Mouse (Mus musculus) MEL (cell line): Measurements from ENCODE around the gene Arhgef17. TPM values are rescaled to one million over a fixed set of nuclear protein-coding genes. Genes with fewer than 3 reads are reported as not detected.

ENCODE experiments used
- DNase-seq: peaks from one replicate; pipeline ENCODE4 v3.0.0; 2011; ENCODE audit warnings: low read depth, low spot score
- H3K27ac ChIP-seq: 2 replicates; pipeline ENCODE4 v1.5.1; 2012; ENCODE audit warnings: low read depth, mild to moderate bottlenecking, control low read depth, low read length, moderate library complexity; ENCODE audit not compliant: control insufficient read depth
- H3K27me3 ChIP-seq, 2 experiments: fragments of 150-350 bp in 1 of 2; sonication (generic) in 1 of 2; 2 replicates each; pipeline ENCODE4 v1.6.1; 2012; ENCODE audit warnings: low read length in 2 of 2, mild to moderate bottlenecking in 2 of 2, improper control_type of control experiment in 1 of 2, moderate library complexity in 1 of 2; ENCODE audit not compliant: insufficient read depth in 2 of 2, control insufficient read depth in 1 of 2
- H3K36me3 ChIP-seq, 2 experiments: 2 replicates each; pipeline ENCODE4 v1.6.1; 2012 to 2014; ENCODE audit warnings: low read length in 2 of 2, improper control_type of control experiment in 1 of 2, inconsistent platforms in 1 of 2, mild to moderate bottlenecking in 1 of 2; ENCODE audit not compliant: insufficient read depth in 2 of 2, control insufficient read depth in 1 of 2
- H3K4me1 ChIP-seq, 2 experiments: fragments of 150-350 bp in 1 of 2; sonication (generic) in 1 of 2; 2 replicates each; pipeline ENCODE4 v1.6.1; 2012; ENCODE audit warnings: low read length in 2 of 2, improper control_type of control experiment in 1 of 2, mild to moderate bottlenecking in 1 of 2; ENCODE audit not compliant: insufficient read depth in 2 of 2, control insufficient read depth in 1 of 2
- H3K4me3 ChIP-seq, 2 experiments: fragments of 150-350 bp in 1 of 2; sonication (generic) in 1 of 2; 2 replicates each; pipeline ENCODE4 v1.5.1; 2012; ENCODE audit warnings: low read depth in 2 of 2, low read length in 2 of 2, mild to moderate bottlenecking in 2 of 2, moderate library complexity in 2 of 2, control low read depth in 1 of 2, improper control_type of control experiment in 1 of 2; ENCODE audit not compliant: control insufficient read depth in 1 of 2, insufficient read depth in 1 of 2
- H3K79me2 ChIP-seq: 2 replicates; pipeline ENCODE4 v1.6.1; 2012; ENCODE audit warnings: mild to moderate bottlenecking, low read length, moderate library complexity; ENCODE audit not compliant: control insufficient read depth, poor library complexity, insufficient read depth
- H3K9ac ChIP-seq: 2 replicates; pipeline ENCODE4 v1.6.1; 2012; ENCODE audit warnings: low read depth, mild to moderate bottlenecking, control low read depth, low read length, moderate library complexity; ENCODE audit not compliant: control insufficient read depth, poor library complexity, severe bottlenecking
- H3K9me3 ChIP-seq: fragments of 150-350 bp; sonication (generic); replicated peaks from 2 replicates; pipeline ENCODE4 v1.6.1; 2012; ENCODE audit warnings: mild to moderate bottlenecking, low read length, improper control_type of control experiment, moderate library complexity; ENCODE audit not compliant: insufficient read depth
- CHD2 ChIP-seq: IDR thresholded peaks from 2 replicates; pipeline ENCODE4 v1.6.1; 2011; ENCODE audit warnings: low read length, improper control_type of control experiment
- CTCF ChIP-seq, 3 experiments: IDR thresholded peaks in 2 of 3; conservative IDR thresholded peaks in 1 of 3; 2 replicates each; pipeline ENCODE4 v1.5.1; 2011 to 2012; ENCODE audit warnings: low read length in 3 of 3, low read depth in 2 of 3, mild to moderate bottlenecking in 2 of 3, improper control_type of control experiment in 1 of 3, inconsistent platforms in 1 of 3, mixed read lengths in 1 of 3, moderate library complexity in 1 of 3; ENCODE audit not compliant: control insufficient read depth in 1 of 3, insufficient read depth in 1 of 3, poor library complexity in 1 of 3, severe bottlenecking in 1 of 3
- E2F4 ChIP-seq: IDR thresholded peaks from 2 replicates; pipeline ENCODE4 v1.6.1; 2011; ENCODE audit warnings: low read depth, low read length, improper control_type of control experiment, borderline replicate concordance
- ELF1 ChIP-seq: IDR thresholded peaks from 2 replicates; pipeline ENCODE4 v1.6.1; 2014; ENCODE audit warnings: low read depth, mild to moderate bottlenecking, inconsistent platforms, low read length, improper control_type of control experiment, moderate library complexity
- GATA1 ChIP-seq: IDR thresholded peaks from 2 replicates; pipeline ENCODE4 v1.6.1; 2011; ENCODE audit warnings: low read depth, low read length, improper control_type of control experiment
- HCFC1 ChIP-seq: IDR thresholded peaks from 2 replicates; pipeline ENCODE4 v1.6.1; 2012; ENCODE audit warnings: low read depth, mild to moderate bottlenecking, inconsistent platforms, low read length, improper control_type of control experiment, moderate library complexity
- JUND ChIP-seq: IDR thresholded peaks from 2 replicates; pipeline ENCODE4 v1.6.1; 2011; ENCODE audit warnings: low read depth, mild to moderate bottlenecking, improper control_type of control experiment, low read length
- KAT2A ChIP-seq: conservative IDR thresholded peaks from 2 replicates; pipeline ENCODE4 v1.6.1; 2012; ENCODE audit warnings: low read depth, low read length, improper control_type of control experiment, inconsistent platforms
- MAFK ChIP-seq: IDR thresholded peaks from 2 replicates; pipeline ENCODE4 v1.6.1; 2011; ENCODE audit warnings: low read depth, mild to moderate bottlenecking, low read length, improper control_type of control experiment, borderline replicate concordance
- MAX ChIP-seq: IDR thresholded peaks from 2 replicates; pipeline ENCODE4 v1.6.1; 2011; ENCODE audit warnings: low read length, improper control_type of control experiment
- MYB ChIP-seq: IDR thresholded peaks from 2 replicates; pipeline ENCODE4 v1.6.1; 2011; ENCODE audit warnings: mild to moderate bottlenecking, low read depth, low read length, improper control_type of control experiment
- MYC ChIP-seq: IDR thresholded peaks from 2 replicates; pipeline ENCODE4 v1.6.1; 2011; ENCODE audit warnings: low read depth, mild to moderate bottlenecking, low read length, improper control_type of control experiment, moderate library complexity
- NRF1 ChIP-seq: IDR thresholded peaks from 2 replicates; pipeline ENCODE4 v1.6.1; 2014; ENCODE audit warnings: low read depth, mild to moderate bottlenecking, inconsistent platforms, low read length, improper control_type of control experiment, moderate library complexity; ENCODE audit not compliant: poor library complexity, insufficient read depth, severe bottlenecking
- POLR2A ChIP-seq, 2 experiments: IDR thresholded peaks; 2 replicates each; pipeline ENCODE4 v1.6.1; 2011 to 2012; ENCODE audit warnings: low read length in 2 of 2, mild to moderate bottlenecking in 2 of 2, control low read depth in 1 of 2, improper control_type of control experiment in 1 of 2, low read depth in 1 of 2, moderate library complexity in 1 of 2; ENCODE audit not compliant: control insufficient read depth in 1 of 2, insufficient read depth in 1 of 2, poor library complexity in 1 of 2
- SIN3A ChIP-seq: IDR thresholded peaks from 2 replicates; pipeline ENCODE4 v1.6.1; 2012; ENCODE audit warnings: low read length, improper control_type of control experiment, inconsistent platforms
- USF1 ChIP-seq: IDR thresholded peaks from 2 replicates; pipeline ENCODE4 v1.6.1; 2014; ENCODE audit warnings: low read depth, mild to moderate bottlenecking, inconsistent platforms, low read length, improper control_type of control experiment, moderate library complexity
- USF2 ChIP-seq, 2 experiments: IDR thresholded peaks; 2 replicates each; pipeline ENCODE4 v1.6.1; 2011 to 2012; ENCODE audit warnings: improper control_type of control experiment in 2 of 2, low read length in 2 of 2, borderline replicate concordance in 1 of 2, inconsistent platforms in 1 of 2, low read depth in 1 of 2, mild to moderate bottlenecking in 1 of 2; ENCODE audit not compliant: insufficient read depth in 1 of 2
- ZKSCAN1 ChIP-seq: IDR thresholded peaks from 2 replicates; pipeline ENCODE4 v1.6.1; 2012; ENCODE audit warnings: low read depth, mild to moderate bottlenecking, inconsistent platforms, low read length, improper control_type of control experiment, moderate library complexity
- ZMIZ1 ChIP-seq: IDR thresholded peaks from 2 replicates; pipeline ENCODE4 v1.6.1; 2012; ENCODE audit warnings: low read depth, mild to moderate bottlenecking, inconsistent platforms, low read length, improper control_type of control experiment, moderate library complexity
- ZNF384 ChIP-seq: IDR thresholded peaks from 2 replicates; pipeline ENCODE4 v1.6.1; 2012; ENCODE audit warnings: low read depth, mild to moderate bottlenecking, inconsistent platforms, low read length, improper control_type of control experiment
- polyA plus RNA-seq, 2 experiments: library from polyadenylated mRNA; stranded (reverse) in 1 of 2; unstranded in 1 of 2; fragments of >175 nt in 1 of 2; fragments of >200 nt in 1 of 2; gene quantifications; 2 replicates each; pipeline versions ENCODE4 v1.2.1 to v1.2.4; 2012; ENCODE audit warnings: low replicate concordance in 2 of 2, low read depth in 1 of 2; ENCODE audit not compliant: insufficient read length in 2 of 2, insufficient read depth in 1 of 2, missing spikeins in 1 of 2
- total RNA-seq: library from RNA; depleted of rRNA; stranded (reverse); fragments of 300-350 nt; gene quantifications from 2 replicates; pipeline ENCODE4 v1.2.3, GENCODE M21; 2012

Gene Arhgef17
- total and polyA plus RNA-seq, 3 experiments = under 0.01 TPM; not detected in 2

- H3K79me2 ChIP-seq = no peaks in the 10 kb centered on the region
- H3K27me3 ChIP-seq = peaks cover 0 to 1% of the 10 kb centered on the region in 2 experiments; a peak in 1 of 4 replicates
- H3K9ac ChIP-seq = no peak overlapping the region
- TF ChIP-seq JUND (no peak), KAT2A (no peak), HCFC1 (no peak), MYB (no peak), E2F4 (no peak), ELF1 (no peak), MYC (no peak)
- H3K4me1 ChIP-seq = no peaks in the 10 kb centered on the region
- DNase-seq = no peak
- H3K27ac ChIP-seq = no peak overlapping the region
- H3K9me3 ChIP-seq = no peaks in the 10 kb centered on the region
- no peaks in the 10 kb centered on the region for H3K36me3 ChIP-seq
- no peak overlapping the region for H3K4me3 ChIP-seq
These were observed 12.1 kb downstream of the Arhgef17 start for GRCm38 (mm10) chr7:100919809-100920107.

GRCm38 (mm10) chr7:100919006-100919808, 12.7 kb downstream of the Arhgef17 start:
- H3K27ac ChIP-seq = no peak overlapping the region
- TF ChIP-seq NRF1 = no peak
- TF ChIP-seq KAT2A = no peak
- no peak for TF ChIP-seq ZKSCAN1
- TF ChIP-seq USF2 (IDR thresholded peaks at IDR 0.05; ENCODE audit: borderline replicate concordance in 1 of 2, insufficient read depth in 1 of 2, low read depth in 1 of 2, low read length in 2 of 2) = no peak
- TF ChIP-seq SIN3A = no peak
- TF ChIP-seq MYC = no peak
- TF ChIP-seq CHD2 = no peak
- no peak for TF ChIP-seq POLR2A (IDR thresholded peaks at IDR 0.05; ENCODE audit: control insufficient read depth in 1 of 2, insufficient read depth in 1 of 2, low read depth in 1 of 2, low read length in 2 of 2, poor library complexity in 1 of 2)
- TF ChIP-seq USF1 = no peak
- TF ChIP-seq MAFK = no peak
- TF ChIP-seq GATA1 = no peak
- TF ChIP-seq CTCF (IDR thresholded peaks at IDR 0.05 in 2 of 3, conservative IDR thresholded peaks at IDR 0.05 in 1 of 3; ENCODE audit: control insufficient read depth in 1 of 3, insufficient read depth in 1 of 3, low read depth in 2 of 3, low read length in 3 of 3, poor library complexity in 1 of 3, severe bottlenecking in 1 of 3) = no peak
- no peak for TF ChIP-seq ZNF384
- TF ChIP-seq MAX = no peak
- no peak for TF ChIP-seq ZMIZ1
- no peak for DNase-seq

More at GRCm38 (mm10) chr7:100919006-100919808, 12.7 kb downstream of the Arhgef17 start:
- Histone ChIP-seq H3K9ac (no peak overlapping the region), H3K9me3 (no peaks in the 10 kb centered on the region), H3K27me3 (peaks cover 0 to 1% of the 10 kb centered on the region in 2 experiments; a peak in 1 of 4 replicates), H3K36me3 (no peaks in the 10 kb centered on the region), H3K4me1 (no peaks in the 10 kb centered on the region), H3K79me2 (no peaks in the 10 kb centered on the region), H3K4me3 (no peak overlapping the region)
